Mouse (Mus musculus) heart, adult 11 months (tissue): Measurements from ENCODE around the gene 2810459M11Rik.

Experiments used
- DNase-seq: peaks from one replicate; pipeline ENCODE4 v3.0.0; 2022

Gene 2810459M11Rik

GRCm38 (mm10) chr1:86045848-86046805 lies at the start of gene 2810459M11Rik:
TSS of gene 2810459M11Rik (plus strand) at chr1:86045863.
- peak; percentile 85 for DNase-seq

- no peak for DNase-seq
These were observed 48.4 kb upstream of the 2810459M11Rik start for GRCm38 (mm10) chr1:85997221-85997620.

GRCm38 (mm10) chr1:85998012-85998411 lies 47.7 kb upstream of the 2810459M11Rik start:
- DNase-seq = peak; percentile 70

GRCm38 (mm10) chr1:85999853-86000570 lies 45.7 kb upstream of the 2810459M11Rik start:
- no peak for DNase-seq

- peak; percentile 25 for DNase-seq
These were observed 40.1 kb upstream of the 2810459M11Rik start for GRCm38 (mm10) chr1:86005540-86005939.

GRCm38 (mm10) chr1:86006040-86006439 lies 39.6 kb upstream of the 2810459M11Rik start:
- DNase-seq = peak; percentile 28

GRCm38 (mm10) chr1:86007778-86008177 lies 37.9 kb upstream of the 2810459M11Rik start:
- peak; percentile 96 for DNase-seq

GRCm38 (mm10) chr1:86015758-86016157 lies 29.9 kb upstream of the 2810459M11Rik start:
- DNase-seq = peak; percentile 57

GRCm38 (mm10) chr1:86016516-86016915 lies 29.1 kb upstream of the 2810459M11Rik start, which contains the start of gene Spata3:
TSS of gene Spata3 (plus strand) at chr1:86016816.
- DNase-seq = peak; percentile 66

GRCm38 (mm10) chr1:86018235-86019055 lies 27.2 kb upstream of the 2810459M11Rik start:
- peak; percentile 74 for DNase-seq

- peak; percentile 61 for DNase-seq
These were observed 24.2 kb upstream of the 2810459M11Rik start for GRCm38 (mm10) chr1:86021365-86021989.

- DNase-seq = peak; percentile 88
These were observed 13.2 kb upstream of the 2810459M11Rik start for GRCm38 (mm10) chr1:86032273-86032987.

- DNase-seq = peak; percentile 95
These were observed 7.3 kb upstream of the 2810459M11Rik start for GRCm38 (mm10) chr1:86038191-86038951.

- DNase-seq = no peak
These were observed 5.5 kb upstream of the 2810459M11Rik start for GRCm38 (mm10) chr1:86040131-86040530.

- DNase-seq = no peak
These were observed 4.8 kb upstream of the 2810459M11Rik start for GRCm38 (mm10) chr1:86040817-86041216.

GRCm38 (mm10) chr1:86045056-86045455 lies 607 bp upstream of the 2810459M11Rik start:
- DNase-seq = peak; percentile 13

- no peak for DNase-seq
These were observed 1.3 kb downstream of the 2810459M11Rik start for GRCm38 (mm10) chr1:86046833-86047563.

- no peak for DNase-seq
These were observed 2.6 kb downstream of the 2810459M11Rik start for GRCm38 (mm10) chr1:86048231-86048630.

GRCm38 (mm10) chr1:86048744-86049143 lies 3.1 kb downstream of the 2810459M11Rik start:
- DNase-seq = no peak
